Mouse (Mus musculus): ENCODE results near the gene Hells.

DNA sequence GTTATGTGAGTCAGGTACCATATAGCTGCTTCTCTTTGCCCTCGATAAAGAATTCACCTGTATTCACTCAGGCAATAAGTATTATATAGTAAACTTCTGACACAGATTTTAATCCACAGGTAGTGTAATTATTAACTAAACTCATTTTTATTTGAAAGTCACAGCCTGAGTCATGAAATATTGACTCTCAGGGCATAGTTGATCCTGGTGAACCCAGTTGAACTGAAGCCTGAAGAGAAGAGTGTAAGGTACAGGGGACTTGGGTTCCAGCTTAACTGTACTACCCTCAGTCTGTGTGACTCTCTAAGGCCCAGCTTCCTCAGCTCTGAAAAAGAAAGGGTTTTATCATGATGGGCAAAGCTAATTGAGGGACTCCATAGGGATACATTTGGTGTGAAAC is 74.4 kb downstream of the Hells start:
- TF ChIP-seq CTCF (conservative IDR thresholded peaks at IDR 0.05; ENCODE audit: low read length): no peak
- no peak for TF ChIP-seq POU5F1 (IDR thresholded peaks at IDR 0.05; ENCODE audit: borderline replicate concordance, low read length)
